Mouse (Mus musculus): ENCODE measurements around the gene Farp1. TPM values are rescaled to one million over a fixed set of nuclear protein-coding genes. Genes with fewer than 3 reads are reported as not detected.
A peak's percentile ranks its signal among the peaks of the same experiment; 100 is the strongest.

Gene Farp1
- total RNA-seq, 2 experiments from 2014 or later = 1.9 TPM; not detected in 1

- no peak for ATAC-seq (replicated peaks; ENCODE audit: poor library complexity, severe bottlenecking)
Measured at GRCm38 (mm10) chr14:121247287-121247686, 212.3 kb downstream of the Farp1 start.

DNA sequence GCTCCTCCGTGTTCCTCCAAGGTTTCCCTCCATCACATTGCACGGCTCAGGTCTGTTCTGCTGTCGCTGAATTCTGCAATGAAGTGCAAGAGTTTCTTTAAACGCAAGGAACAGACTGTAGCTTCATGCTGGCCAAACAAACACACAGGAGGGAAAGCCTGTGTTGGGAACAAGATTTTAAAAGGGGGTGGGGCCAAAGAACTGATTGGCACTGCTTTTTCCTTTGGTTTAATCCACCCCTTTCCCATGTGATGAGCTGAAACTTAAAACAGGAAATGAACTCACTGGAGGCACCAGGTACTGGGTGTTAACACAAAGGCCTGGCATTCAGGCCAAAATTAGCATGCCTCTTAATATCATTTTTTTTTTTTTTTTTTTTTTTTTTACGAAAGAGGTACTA is 213.3 kb downstream of the Farp1 start:
- no peak for ATAC-seq (replicated peaks; ENCODE audit: poor library complexity, severe bottlenecking)

DNA sequence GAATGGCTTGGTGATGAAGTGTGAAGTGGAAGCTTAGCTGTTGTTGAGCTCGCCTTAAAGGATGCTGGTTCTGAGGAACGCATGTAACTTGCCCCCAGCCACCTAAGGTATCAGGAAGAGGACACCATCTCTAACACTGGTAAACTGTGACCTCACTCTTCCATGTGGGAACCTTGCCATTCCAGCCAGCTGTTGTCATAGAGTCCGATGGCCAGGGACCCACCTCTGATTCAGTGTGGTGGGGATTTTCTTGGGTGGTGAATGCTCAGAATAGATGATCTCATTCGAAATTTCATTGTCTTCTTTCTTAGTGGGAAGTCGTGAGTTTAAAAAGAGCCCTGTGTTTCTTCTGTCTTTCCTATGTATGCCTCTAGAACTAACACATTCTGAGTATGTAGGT is 216.1 kb downstream of the Farp1 start:
- ATAC-seq (replicated peaks; ENCODE audit: poor library complexity, severe bottlenecking) = no peak

DNA sequence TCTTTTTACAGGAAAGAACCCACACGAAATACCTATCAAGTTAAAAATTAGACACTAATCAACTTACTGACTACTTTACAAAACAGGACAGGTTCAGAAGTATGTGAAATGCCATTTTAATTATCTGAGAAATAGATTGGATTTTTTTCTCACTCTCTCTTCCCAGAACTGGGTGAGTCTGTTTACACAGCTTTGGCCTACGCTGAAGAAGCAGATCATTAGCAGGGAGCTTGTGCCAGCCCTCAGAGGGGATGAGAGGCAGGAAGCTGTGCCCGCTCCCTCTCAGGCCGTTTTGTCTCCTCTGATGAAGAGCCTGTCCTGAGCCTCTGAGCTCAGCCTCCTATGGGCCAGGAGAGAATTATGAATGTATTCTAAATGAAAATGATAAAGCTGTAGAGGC is 216.7 kb downstream of the Farp1 start:
- no peak for ATAC-seq (replicated peaks; ENCODE audit: poor library complexity, severe bottlenecking)

DNA sequence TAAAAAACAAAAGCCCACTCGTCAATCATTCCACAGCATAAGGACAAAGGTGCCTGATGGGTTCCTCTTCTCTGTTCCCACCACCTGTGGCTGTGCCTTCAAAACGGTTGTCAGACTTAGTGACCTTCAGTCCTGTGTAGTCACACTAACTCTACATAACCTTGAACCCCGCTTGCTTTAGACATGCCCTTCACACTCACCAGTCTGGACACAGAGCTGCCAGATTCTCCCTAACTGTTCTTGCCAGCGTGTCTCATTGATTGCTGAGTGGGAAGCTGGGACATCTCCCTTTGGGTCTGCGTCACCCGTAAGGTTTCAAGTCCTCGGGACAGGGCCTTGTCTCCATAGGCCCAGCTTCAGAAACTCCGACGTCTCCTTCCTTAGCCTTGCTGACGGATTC is 217.5 kb downstream of the Farp1 start:
- ATAC-seq (replicated peaks; ENCODE audit: poor library complexity, severe bottlenecking) = no peak

DNA sequence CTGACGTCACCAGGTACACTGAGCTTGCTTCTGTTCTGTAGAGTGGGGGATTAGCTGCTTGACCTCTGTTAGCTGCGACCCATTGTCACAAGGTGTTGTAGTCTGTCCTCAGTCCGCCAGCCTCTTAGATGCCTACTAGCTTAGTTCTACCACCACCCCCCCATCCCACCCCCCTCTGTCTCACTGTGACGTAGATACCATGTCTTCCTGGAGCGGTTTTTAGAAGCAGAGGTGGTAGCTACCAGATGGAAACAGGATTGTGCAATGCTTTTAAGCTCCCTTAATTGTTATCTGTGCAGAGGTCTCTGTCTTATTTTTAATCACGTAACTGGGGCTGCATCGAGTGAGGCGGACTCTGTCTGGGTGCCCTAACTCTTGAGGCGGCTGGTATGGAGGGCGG is 219.9 kb downstream of the Farp1 start:
- ATAC-seq (replicated peaks; ENCODE audit: poor library complexity, severe bottlenecking) = peak; percentile 23

DNA sequence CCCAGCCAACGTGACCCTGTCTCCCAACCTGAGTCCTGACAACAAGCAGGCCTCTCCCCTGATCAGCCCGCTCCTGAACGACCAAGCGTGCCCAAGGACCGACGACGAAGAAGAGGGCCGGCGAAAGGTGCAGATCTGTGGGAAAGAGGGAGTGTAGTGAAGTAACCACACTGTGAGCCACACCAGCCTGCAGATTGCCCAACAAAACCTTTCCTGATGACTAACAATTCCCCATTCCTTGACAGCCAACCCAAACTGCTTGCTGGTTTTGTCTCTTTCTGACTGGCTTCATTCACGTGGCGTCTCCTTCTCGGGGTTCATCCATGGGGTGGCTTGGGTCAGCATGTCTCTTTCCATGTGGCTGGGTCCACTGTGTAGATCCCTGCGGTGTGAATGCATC is 220.5 kb downstream of the Farp1 start:
- ATAC-seq (replicated peaks; ENCODE audit: poor library complexity, severe bottlenecking) = peak; percentile 57

DNA sequence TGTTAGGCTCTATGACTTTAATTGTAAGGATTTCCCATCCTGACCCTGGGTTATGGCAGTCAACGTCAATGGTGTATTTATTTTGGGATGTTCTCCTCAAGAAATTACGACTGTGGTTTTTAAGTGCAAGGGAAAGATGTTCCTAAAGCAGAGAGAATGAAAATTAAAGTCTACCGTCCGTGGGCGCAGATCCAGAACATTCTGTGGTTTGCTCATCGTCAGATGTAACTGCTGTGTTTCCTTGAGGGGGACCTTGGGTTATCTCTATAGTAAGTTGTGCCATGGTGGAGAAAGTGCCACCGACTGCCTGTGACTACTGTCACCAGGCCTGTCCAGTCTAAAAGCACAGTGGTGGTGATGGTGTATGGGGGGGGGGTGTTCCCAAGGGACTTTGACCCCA is 221.9 kb downstream of the Farp1 start:
- ATAC-seq (replicated peaks; ENCODE audit: poor library complexity, severe bottlenecking) = no peak

DNA sequence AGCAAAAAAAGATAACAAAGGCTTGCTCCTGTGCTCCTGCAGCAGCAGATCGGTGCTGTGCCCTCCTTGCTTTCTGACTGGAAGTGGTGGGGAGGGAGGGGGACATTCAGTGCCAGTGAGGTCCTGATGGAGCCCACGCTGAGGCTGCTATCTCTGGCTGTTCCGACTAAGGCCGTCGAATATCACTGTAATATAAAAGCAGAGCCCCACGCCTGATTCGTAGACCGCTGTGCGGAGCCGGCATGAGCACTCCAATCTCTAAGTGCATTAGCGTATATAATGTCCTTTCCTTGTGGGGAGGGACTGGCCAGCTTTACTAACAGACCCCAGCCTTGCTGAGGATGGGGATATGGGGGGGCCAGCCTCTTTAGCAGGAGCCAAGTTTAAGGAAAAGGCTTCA is 224.3 kb downstream of the Farp1 start:
- ATAC-seq (replicated peaks; ENCODE audit: poor library complexity, severe bottlenecking) = no peak

GRCm38 (mm10) chr14:121259789-121260188 is 224.8 kb downstream of the Farp1 start:
- 0 out of 2 replicates have a peak, but pooled peaks have one; percentile 17 for ATAC-seq (replicated peaks; ENCODE audit: poor library complexity, severe bottlenecking)

DNA sequence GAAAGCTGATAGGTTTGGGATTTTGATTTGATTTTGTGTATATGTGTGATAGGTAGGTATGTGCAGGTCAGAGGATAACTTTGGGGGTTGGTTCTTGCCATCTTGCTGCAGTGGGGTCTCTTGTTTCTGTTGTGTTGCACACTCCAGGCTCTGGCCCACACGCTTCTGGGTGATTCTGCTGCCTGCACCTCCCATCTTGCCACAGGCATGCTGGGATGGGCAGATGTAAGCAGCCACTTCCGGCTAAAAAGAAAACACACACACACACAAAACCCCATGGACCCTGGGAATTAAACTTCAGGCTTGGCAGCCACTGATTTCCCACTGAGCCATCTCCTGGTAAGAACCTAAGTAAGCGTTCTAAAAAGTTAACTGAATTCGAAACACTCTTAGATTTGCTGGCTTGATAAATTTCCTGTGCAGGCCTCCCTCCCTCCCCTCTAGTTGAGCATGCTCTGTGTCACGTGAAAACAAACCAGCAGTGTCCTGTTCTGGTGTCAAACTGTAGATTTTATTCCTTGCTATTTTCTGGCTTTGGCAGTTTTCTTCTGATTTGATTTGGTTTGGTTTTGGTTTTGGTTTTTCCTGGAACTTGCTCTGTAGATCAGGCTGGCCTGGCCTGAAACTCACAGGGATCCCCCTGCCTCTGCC is 226.4 kb downstream of the Farp1 start:
- no peak for ATAC-seq (replicated peaks; ENCODE audit: poor library complexity, severe bottlenecking)

DNA sequence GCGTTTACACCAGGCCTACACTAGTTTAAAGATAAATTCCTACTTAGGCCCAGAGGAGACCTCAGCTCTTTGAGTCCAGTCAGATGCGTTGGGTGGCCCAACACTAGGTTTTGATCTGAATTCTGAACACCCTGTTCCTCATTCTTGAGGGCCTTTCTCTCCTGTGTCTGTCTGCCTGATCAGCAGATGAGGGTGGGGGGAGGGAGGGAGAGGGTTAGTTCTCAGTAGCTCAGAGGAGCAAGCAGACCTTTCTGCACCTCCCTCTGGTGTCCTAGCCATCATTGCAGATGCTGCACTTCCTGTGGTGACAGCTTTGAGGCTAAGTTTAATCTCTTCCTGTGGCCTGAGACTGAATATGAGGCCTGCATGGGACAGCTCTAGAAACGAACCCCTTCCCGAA is 227.6 kb downstream of the Farp1 start:
- peak; percentile 53 for ATAC-seq (replicated peaks; ENCODE audit: poor library complexity, severe bottlenecking)

- no peak for ATAC-seq (replicated peaks; ENCODE audit: poor library complexity, severe bottlenecking)
Measured at GRCm38 (mm10) chr14:121263912-121264311, 228.9 kb downstream of the Farp1 start.

- no peak for ATAC-seq (replicated peaks; ENCODE audit: poor library complexity, severe bottlenecking)
Measured at GRCm38 (mm10) chr14:121264453-121264852, 229.5 kb downstream of the Farp1 start.

DNA sequence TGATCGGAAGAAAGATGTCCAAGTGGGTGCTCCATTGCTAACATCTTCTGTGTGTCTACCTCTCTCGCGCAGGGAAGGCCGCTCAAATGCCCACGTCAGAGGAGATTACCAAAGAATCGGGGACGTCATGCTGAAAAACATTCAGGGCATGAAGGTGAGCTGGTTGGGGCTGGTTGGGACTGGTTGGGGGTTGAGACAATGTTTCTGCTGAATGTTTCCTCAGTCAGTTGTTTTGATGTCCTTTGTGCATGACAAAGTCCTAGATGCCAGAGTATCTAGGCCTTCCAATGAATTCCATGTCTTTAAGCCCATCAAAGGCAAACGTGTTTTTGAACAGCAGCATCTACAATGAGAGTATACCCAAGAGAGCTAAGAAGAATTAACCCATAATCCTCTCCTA is 232.8 kb downstream of the Farp1 start:
- no peak for ATAC-seq (replicated peaks; ENCODE audit: poor library complexity, severe bottlenecking)

- peak; percentile 6; the same call in 1 of the 2 replicates for ATAC-seq (replicated peaks; ENCODE audit: poor library complexity, severe bottlenecking)
Measured at GRCm38 (mm10) chr14:121270490-121270889, 235.5 kb downstream of the Farp1 start.

DNA sequence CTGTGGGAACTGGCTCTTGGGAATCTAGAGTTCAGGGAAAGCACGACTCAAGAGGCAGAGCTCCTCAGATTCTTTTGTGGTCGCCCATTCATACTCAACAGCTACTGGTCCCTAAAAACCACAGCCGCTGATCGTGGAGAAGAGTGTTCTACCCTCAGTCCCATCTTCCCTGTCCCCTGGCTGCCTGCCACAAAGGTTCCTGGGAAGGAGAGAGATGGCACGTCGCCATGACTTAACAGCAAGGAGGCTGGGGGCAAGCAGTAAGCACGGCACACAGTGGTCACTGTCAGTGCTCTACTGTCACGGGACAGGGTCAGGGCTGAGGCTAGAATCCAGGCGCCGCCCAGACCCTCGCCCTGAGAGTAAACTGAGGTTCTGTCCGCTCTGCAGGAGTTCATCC is 240.0 kb downstream of the Farp1 start:
- no peak for ATAC-seq (replicated peaks; ENCODE audit: poor library complexity, severe bottlenecking)

GRCm38 (mm10) chr14:121276016-121276415 is 241.0 kb downstream of the Farp1 start:
- ATAC-seq (replicated peaks; ENCODE audit: poor library complexity, severe bottlenecking) = no peak

DNA sequence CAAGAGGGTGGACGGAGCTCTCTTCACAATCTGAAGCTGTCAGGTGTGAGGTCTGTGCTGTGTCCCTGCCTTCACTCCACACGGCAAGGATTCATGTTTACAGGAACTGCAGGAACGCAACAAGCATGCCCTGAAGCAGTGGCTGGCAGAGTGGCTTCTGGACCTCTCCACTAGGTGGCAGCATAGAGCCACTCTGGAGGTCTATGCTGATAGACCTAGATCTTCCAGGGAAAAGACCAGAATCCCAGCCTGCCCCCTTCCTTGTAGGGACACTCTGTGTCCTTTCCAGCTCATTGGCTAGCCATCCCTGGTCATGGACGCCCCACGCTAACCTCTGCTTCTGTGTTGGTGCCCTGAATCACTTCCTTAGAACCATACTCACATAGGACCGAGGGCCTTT is 244.1 kb downstream of the Farp1 start:
- peak; percentile 79 for ATAC-seq (replicated peaks; ENCODE audit: poor library complexity, severe bottlenecking)

- ATAC-seq (replicated peaks; ENCODE audit: poor library complexity, severe bottlenecking) = peak; percentile 18; the same call in 1 of the 2 replicates
Measured at GRCm38 (mm10) chr14:121280601-121281335, 245.8 kb downstream of the Farp1 start.

- no peak for ATAC-seq (replicated peaks; ENCODE audit: poor library complexity, severe bottlenecking)
Measured at GRCm38 (mm10) chr14:121281336-121281710, 246.3 kb downstream of the Farp1 start.

All from granulocyte monocyte progenitor cell, adult 5-6 weeks (primary cell).